Mouse (Mus musculus): ENCODE measurements around the gene Tktl1. TPM values are rescaled to one million over a fixed set of nuclear protein-coding genes. Genes with fewer than 3 reads are reported as not detected.
"Not testable (repeated sequence)": the region's sequence is repeated elsewhere in the genome, so short reads cannot be mapped to it uniquely, and the experiment has no call there.

Gene Tktl1
- 0.10 TPM in 1 of 2 replicates, not detected in the other for polyA plus RNA-seq (2016; fragmentation: Nextera tagmentation; extraction: Ambion mirVana)

GRCm38 (mm10) chrX:74176959-74177358 is at the start of gene Tktl1:
Gene Tktl1 (plus strand): TSS chrX:74177259.
- Histone ChIP-seq H3K27me3 (replicated peaks; ENCODE audit: low read depth, poor library complexity, severe bottlenecking) (no peaks in the 10 kb centered on the region), H3K4me1 (no peaks in the 10 kb centered on the region), H3K27ac (replicated peaks) (no peak within 1 kb of the TSS), H3K36me3 (replicated peaks) (no peaks in the 10 kb centered on the region), H3K4me3 (no peak within 1 kb of the TSS), H3K9me3 (no peaks in the 10 kb centered on the region)
- 91% methylated on average over 17 of the region's 17 CpGs for WGBS
- no peak for DNase-seq (ENCODE audit: low spot score)

DNA sequence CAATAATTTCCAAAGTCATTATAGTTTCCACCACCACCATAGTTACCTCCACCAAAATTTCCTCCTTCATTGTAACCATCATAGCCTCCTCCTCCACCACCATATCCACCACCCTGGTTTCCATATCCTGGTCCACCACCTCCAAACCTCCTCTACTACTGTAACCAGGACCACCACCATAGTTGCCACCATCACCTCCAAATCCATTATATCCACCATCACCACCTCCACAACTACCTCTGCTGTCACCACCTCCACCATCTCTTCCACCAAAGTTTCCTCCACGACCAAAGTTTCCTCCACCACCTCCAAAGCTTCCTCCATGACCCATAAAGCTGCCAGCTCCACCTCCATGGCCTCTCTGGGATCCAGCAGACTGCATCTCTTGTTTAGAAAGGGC is 41.8 kb upstream of the Tktl1 start, which contains the start of gene Mecp2:
Gene Mecp2 (minus strand): TSS at position 101 of the 400 bp plus-strand sequence.
- not testable (repeated sequence) for H3K9me3 ChIP-seq; H3K27ac ChIP-seq (replicated peaks); H3K4me3 ChIP-seq; H3K36me3 ChIP-seq (replicated peaks); H3K4me1 ChIP-seq; DNase-seq (ENCODE audit: low spot score)
- peaks cover 15% of the 10 kb centered on the region; the same call in 1 of the 2 replicates for H3K27me3 ChIP-seq (replicated peaks; ENCODE audit: low read depth, poor library complexity, severe bottlenecking)
- 27% methylated on average over 1 of the region's 1 CpGs for WGBS

GRCm38 (mm10) chrX:74167738-74168137 is 9.3 kb upstream of the Tktl1 start, which contains the start of gene Tex28:
Gene Tex28 (minus strand): TSS chrX:74167838.
- Histone ChIP-seq H3K4me3 (no peak within 1 kb of the TSS), H3K4me1 (no peaks in the 10 kb centered on the region), H3K27me3 (replicated peaks; ENCODE audit: low read depth, poor library complexity, severe bottlenecking) (no peaks in the 10 kb centered on the region), H3K9me3 (no peaks in the 10 kb centered on the region), H3K27ac (replicated peaks) (no peak within 1 kb of the TSS), H3K36me3 (replicated peaks) (no peaks in the 10 kb centered on the region)
- 91% methylated on average over 1 of the region's 1 CpGs for WGBS
- no peak for DNase-seq (ENCODE audit: low spot score)

DNA sequence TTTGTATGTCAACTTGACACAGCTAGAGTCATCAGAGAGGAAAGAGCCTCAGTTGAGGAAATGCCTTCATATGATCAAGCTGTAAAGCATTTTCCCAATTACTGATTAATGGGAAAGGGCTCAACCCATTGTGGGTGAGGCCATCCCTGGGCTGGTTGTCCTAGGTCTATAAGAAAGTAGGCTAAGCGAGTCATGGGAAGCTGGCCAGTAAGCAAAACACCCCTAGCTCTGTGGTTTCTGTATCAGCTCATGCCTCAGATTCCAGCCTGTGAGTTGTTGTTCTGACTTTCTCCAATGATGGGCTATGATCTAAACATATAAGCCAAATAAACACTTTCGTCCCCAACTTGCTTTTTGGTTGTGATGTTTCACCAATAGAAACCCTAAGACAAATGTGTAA is 26.5 kb downstream of the Tktl1 start:
- Histone ChIP-seq H3K4me1 (no peaks in the 10 kb centered on the region), H3K27me3 (replicated peaks; ENCODE audit: low read depth, poor library complexity, severe bottlenecking) (no peaks in the 10 kb centered on the region), H3K27ac (replicated peaks) (no peak overlapping the region), H3K36me3 (replicated peaks) (no peaks in the 10 kb centered on the region), H3K9me3 (no peaks in the 10 kb centered on the region), H3K4me3 (no peak overlapping the region)
- no peak for DNase-seq (ENCODE audit: low spot score)
- 81% methylated on average over 2 of the region's 2 CpGs for WGBS

GRCm38 (mm10) chrX:74218496-74218895 is 41.4 kb downstream of the Tktl1 start:
- 95% methylated on average over 4 of the region's 4 CpGs for WGBS
- Histone ChIP-seq H3K9me3 (no peaks in the 10 kb centered on the region), H3K27ac (replicated peaks) (no peak overlapping the region), H3K27me3 (replicated peaks; ENCODE audit: low read depth, poor library complexity, severe bottlenecking) (no peaks in the 10 kb centered on the region), H3K4me3 (no peak overlapping the region), H3K36me3 (replicated peaks) (peaks cover 18% of the 10 kb centered on the region), H3K4me1 (no peaks in the 10 kb centered on the region)
- DNase-seq (ENCODE audit: low spot score) = no peak

DNA sequence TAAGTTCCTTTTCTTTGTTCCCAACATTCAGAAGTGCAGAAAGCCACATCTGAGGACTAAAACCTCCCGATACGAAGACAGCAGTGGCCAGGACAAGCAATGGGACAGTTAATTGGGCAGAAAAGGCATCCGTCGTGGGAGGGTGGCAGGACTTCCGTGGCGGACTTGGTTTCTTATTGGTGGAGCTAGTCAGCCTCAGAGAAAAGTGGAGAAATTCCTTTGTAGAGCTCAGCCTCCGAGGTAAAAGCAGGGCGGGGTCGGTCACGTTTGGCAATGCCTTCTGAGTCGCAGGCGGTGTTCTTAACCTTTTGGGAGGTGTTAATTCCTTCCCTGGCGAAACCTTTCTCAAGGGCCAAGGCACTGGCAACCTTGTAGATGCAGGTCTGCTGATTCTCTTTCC is 42.4 kb downstream of the Tktl1 start:
- Histone ChIP-seq H3K27ac (replicated peaks) (no peak overlapping the region), H3K27me3 (replicated peaks; ENCODE audit: low read depth, poor library complexity, severe bottlenecking) (no peaks in the 10 kb centered on the region), H3K36me3 (replicated peaks) (peaks cover 28% of the 10 kb centered on the region), H3K4me3 (no peak overlapping the region), H3K9me3 (no peaks in the 10 kb centered on the region), H3K4me1 (no peaks in the 10 kb centered on the region)
- WGBS = 64% methylated on average over 13 of the region's 13 CpGs
- DNase-seq (ENCODE audit: low spot score) = no peak

DNA sequence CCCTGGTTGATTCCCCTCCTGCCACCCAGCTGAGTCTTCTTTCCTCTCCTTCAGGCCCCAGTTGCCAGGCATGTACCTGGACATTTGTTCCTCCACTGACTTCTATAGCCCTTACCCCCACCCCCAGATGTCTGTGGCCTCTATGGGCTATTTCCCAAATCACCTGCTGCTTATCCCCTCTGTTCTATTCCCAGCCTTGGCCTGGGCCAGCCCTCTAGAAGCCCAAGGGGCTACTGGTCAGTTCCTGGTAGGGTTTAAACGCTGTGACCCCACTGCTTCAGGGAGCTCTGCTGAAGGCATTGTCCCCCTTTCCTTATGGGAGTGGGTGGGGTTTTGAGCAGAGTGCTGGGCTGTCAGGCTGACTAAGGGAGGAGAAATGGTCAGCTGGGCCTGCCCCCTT is 43.0 kb downstream of the Tktl1 start:
- H3K27me3 ChIP-seq (replicated peaks; ENCODE audit: low read depth, poor library complexity, severe bottlenecking); H3K4me3 ChIP-seq; DNase-seq (ENCODE audit: low spot score); H3K9me3 ChIP-seq; H3K4me1 ChIP-seq; H3K27ac ChIP-seq (replicated peaks): not testable (repeated sequence)
- peaks cover 34% of the 10 kb centered on the region for H3K36me3 ChIP-seq (replicated peaks)
- 52% methylated on average over 1 of the region's 1 CpGs for WGBS

- no peak overlapping the region for H3K4me3 ChIP-seq
- H3K27ac ChIP-seq (replicated peaks) = no peak overlapping the region
- no peaks in the 10 kb centered on the region for H3K4me1 ChIP-seq
- 65% methylated on average over 1 of the region's 1 CpGs for WGBS
- no peaks in the 10 kb centered on the region for H3K9me3 ChIP-seq
- no peak for DNase-seq (ENCODE audit: low spot score)
- peaks cover 100% of the 10 kb centered on the region for H3K36me3 ChIP-seq (replicated peaks)
- no peaks in the 10 kb centered on the region for H3K27me3 ChIP-seq (replicated peaks; ENCODE audit: low read depth, poor library complexity, severe bottlenecking)
Measured at GRCm38 (mm10) chrX:74230038-74230437, 53.0 kb downstream of the Tktl1 start.

- H3K27me3 ChIP-seq (replicated peaks; ENCODE audit: low read depth, poor library complexity, severe bottlenecking) = no peaks in the 10 kb centered on the region
- no peak overlapping the region for H3K27ac ChIP-seq (replicated peaks)
- no peaks in the 10 kb centered on the region for H3K9me3 ChIP-seq
- H3K4me3 ChIP-seq = no peak overlapping the region
- H3K36me3 ChIP-seq (replicated peaks) = peaks cover 99% of the 10 kb centered on the region
- no peaks in the 10 kb centered on the region for H3K4me1 ChIP-seq
- no peak for DNase-seq (ENCODE audit: low spot score)
- 96% methylated on average over 5 of the region's 5 CpGs for WGBS
Measured at GRCm38 (mm10) chrX:74233196-74233595, 56.1 kb downstream of the Tktl1 start.

GRCm38 (mm10) chrX:74240332-74240731 is 63.3 kb downstream of the Tktl1 start:
- H3K36me3 ChIP-seq (replicated peaks) = peaks cover 87% of the 10 kb centered on the region

GRCm38 (mm10) chrX:74243396-74243795 is 66.3 kb downstream of the Tktl1 start:
- H3K27ac ChIP-seq (replicated peaks) = 0 out of 2 replicates have a peak overlapping the region, but pooled peaks have one; percentile 93
- peaks cover 57% of the 10 kb centered on the region for H3K36me3 ChIP-seq (replicated peaks)
- 97% methylated on average over 2 of the region's 2 CpGs for WGBS
- DNase-seq (ENCODE audit: low spot score) = no peak
- H3K4me3 ChIP-seq = peak overlapping the region; percentile 70
- H3K9me3 ChIP-seq = no peaks in the 10 kb centered on the region
- peaks cover 8% of the 10 kb centered on the region; the same call in 1 of the 2 replicates for H3K4me1 ChIP-seq
- H3K27me3 ChIP-seq (replicated peaks; ENCODE audit: low read depth, poor library complexity, severe bottlenecking) = no peaks in the 10 kb centered on the region

More at GRCm38 (mm10) chrX:74240332-74240731, 63.3 kb downstream of the Tktl1 start:
- no peak overlapping the region for H3K4me3 ChIP-seq
- 94% methylated on average over 4 of the region's 4 CpGs for WGBS
- no peaks in the 10 kb centered on the region for H3K27me3 ChIP-seq (replicated peaks; ENCODE audit: low read depth, poor library complexity, severe bottlenecking)
- peaks cover 8% of the 10 kb centered on the region; the same call in 1 of the 2 replicates for H3K4me1 ChIP-seq
- H3K27ac ChIP-seq (replicated peaks) = no peak overlapping the region
- DNase-seq (ENCODE audit: low spot score) = no peak
- no peaks in the 10 kb centered on the region for H3K9me3 ChIP-seq

DNA sequence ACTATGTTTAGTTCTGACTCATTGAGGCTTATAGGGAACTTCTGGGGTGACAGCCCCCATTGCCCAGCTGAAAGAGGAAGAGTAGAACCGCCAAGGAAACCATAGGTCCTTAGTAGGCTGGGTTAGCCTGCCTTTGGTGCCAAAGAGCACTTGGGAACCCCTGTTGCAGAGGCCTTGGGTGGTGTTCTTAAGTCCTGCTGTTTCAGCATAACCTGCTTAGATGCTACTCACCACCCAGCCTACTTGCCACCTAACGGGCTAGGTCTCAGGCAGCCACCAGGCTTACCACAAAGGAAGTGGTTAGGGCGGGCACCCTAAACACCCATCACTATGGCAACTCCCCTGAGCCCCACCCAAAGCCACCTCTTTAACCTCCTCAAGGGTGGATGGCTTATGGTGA is 66.7 kb downstream of the Tktl1 start:
- WGBS = 68% methylated on average over 3 of the region's 3 CpGs
- peak overlapping the region; percentile 93 for H3K27ac ChIP-seq (replicated peaks)
- DNase-seq (ENCODE audit: low spot score) = no peak
- H3K9me3 ChIP-seq = no peaks in the 10 kb centered on the region
- H3K27me3 ChIP-seq (replicated peaks; ENCODE audit: low read depth, poor library complexity, severe bottlenecking) = no peaks in the 10 kb centered on the region
- peak overlapping the region; percentile 70 for H3K4me3 ChIP-seq
- H3K4me1 ChIP-seq = peaks cover 8% of the 10 kb centered on the region
- H3K36me3 ChIP-seq (replicated peaks) = peaks cover 53% of the 10 kb centered on the region

DNA sequence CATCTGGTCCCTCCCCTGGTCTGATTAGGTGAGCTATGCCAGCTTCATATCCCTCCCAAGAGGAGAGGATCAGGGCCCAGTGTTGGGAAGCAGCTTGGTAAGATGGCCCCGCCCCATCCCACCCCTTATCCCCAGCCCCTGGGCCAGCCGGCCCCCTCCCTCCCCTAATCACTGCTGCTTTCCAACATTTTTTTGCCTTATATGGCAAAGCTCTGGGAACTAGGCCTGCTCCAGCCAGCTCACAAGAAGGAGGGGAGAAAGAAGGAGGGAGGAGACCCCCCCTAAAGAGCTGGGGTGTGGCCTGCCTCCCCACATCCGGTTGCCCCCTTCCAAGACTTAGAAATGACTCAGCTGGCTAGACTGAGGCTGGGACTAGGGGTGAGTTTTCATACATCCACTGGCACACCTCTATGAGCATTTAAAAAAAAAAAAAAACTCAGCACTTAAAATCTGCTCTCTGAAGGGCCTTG is 67.6 kb downstream of the Tktl1 start:
- Histone ChIP-seq H3K4me3 (peak overlapping the region; percentile 70), H3K27me3 (replicated peaks; ENCODE audit: low read depth, poor library complexity, severe bottlenecking) (no peaks in the 10 kb centered on the region), H3K36me3 (replicated peaks) (peaks cover 44% of the 10 kb centered on the region), H3K4me1 (peaks cover 12% of the 10 kb centered on the region), H3K9me3 (peaks cover 2% of the 10 kb centered on the region; the same call in 1 of the 2 replicates), H3K27ac (replicated peaks) (peak overlapping the region; percentile 93)
- peak; percentile 81 for DNase-seq (ENCODE audit: low spot score)
- 18% methylated on average over 3 of the region's 3 CpGs for WGBS

Measured in embryonic facial prominence, embryonic 10.5 days (tissue).